Mouse (Mus musculus) midbrain, embryonic 10.5 days (tissue): ENCODE data around the gene Slco4a1. TPM values are rescaled to one million over a fixed set of nuclear protein-coding genes. Genes with fewer than 3 reads are reported as not detected.

ENCODE experiments used
- DNase-seq: peaks from one replicate; pipeline ENCODE4 v3.0.0-alpha.2; 2017; ENCODE audit warnings: low spot score
- H3K27ac ChIP-seq: fragments of 300-500 bp; sonication (generic); replicated peaks from 2 replicates; pipeline ENCODE4 v1.5.1; 2016; ENCODE audit warnings: mild to moderate bottlenecking
- H3K27me3 ChIP-seq: fragments of 300-500 bp; sonication (generic); 2 replicates; pipeline ENCODE4 v1.6.1; 2016; ENCODE audit warnings: low read depth, mild to moderate bottlenecking; ENCODE audit not compliant: poor library complexity, severe bottlenecking
- H3K36me3 ChIP-seq: fragments of 300-500 bp; sonication (generic); 2 replicates; pipeline ENCODE4 v1.6.1; 2016; ENCODE audit warnings: mild to moderate bottlenecking, moderate library complexity
- H3K4me1 ChIP-seq: fragments of 300-500 bp; sonication (generic); 2 replicates; pipeline ENCODE4 v1.6.1; 2016
- H3K4me3 ChIP-seq: fragments of 300-500 bp; sonication (generic); 2 replicates; pipeline ENCODE4 v1.5.1; 2016; ENCODE audit warnings: mild to moderate bottlenecking, moderate library complexity
- H3K9me3 ChIP-seq: fragments of 300-500 bp; sonication (generic); replicated peaks from 2 replicates; pipeline ENCODE4 v1.6.1; 2016; ENCODE audit warnings: mild to moderate bottlenecking
- WGBS: fragments of 180-500 bp; shearing (Covaris S2); methylation state at CpG from one replicate; pipeline ENCODE4 v1.1.7; 2016; 5-methylcytosine and 5-hydroxymethylcytosine counted together
- polyA plus RNA-seq: library from polyadenylated mRNA; unstranded; fragments of >200 nt; fragmentation: Nextera tagmentation; extraction: Ambion mirVana; gene quantifications from 2 replicates; pipeline ENCODE4 v1.2.1, GENCODE M21; 2016

The Slco4a1 gene
- polyA plus RNA-seq, 1 experiment from 2014 or later: 5.3 TPM

- H3K4me3 ChIP-seq: no peak overlapping the region
- DNase-seq: no peak
- H3K27me3 ChIP-seq: peaks cover 66% of the 10 kb centered on the region
- 76% methylated on average over 5 of the region's 5 CpGs for WGBS
- H3K9me3 ChIP-seq: peaks cover 5% of the 10 kb centered on the region; the same call in 1 of the 2 replicates
- no peaks in the 10 kb centered on the region for H3K4me1 ChIP-seq
- H3K36me3 ChIP-seq: no peaks in the 10 kb centered on the region
- no peak overlapping the region for H3K27ac ChIP-seq
Measured at GRCm38 (mm10) chr2:180521437-180522221, 65.6 kb downstream of the Slco4a1 start.

GRCm38 (mm10) chr2:180522825-180523224 lies 66.8 kb downstream of the Slco4a1 start:
- 64% methylated on average over 4 of the region's 4 CpGs for WGBS
- peaks cover 67% of the 10 kb centered on the region for H3K27me3 ChIP-seq
- DNase-seq: no peak

More at GRCm38 (mm10) chr2:180522825-180523224, 66.8 kb downstream of the Slco4a1 start:
- no peaks in the 10 kb centered on the region for H3K36me3 ChIP-seq
- H3K27ac ChIP-seq: no peak overlapping the region
- peaks cover 5% of the 10 kb centered on the region; the same call in 1 of the 2 replicates for H3K9me3 ChIP-seq
- peaks cover 5% of the 10 kb centered on the region for H3K4me1 ChIP-seq
- H3K4me3 ChIP-seq: no peak overlapping the region

Other genes starting within 250 kb of the Slco4a1 start
- 5.3 and 6.4 TPM in 2 replicates for gene Lama5, start 230.4 kb upstream of the Slco4a1 start, polyA plus RNA-seq
- gene Rps21, start 198.9 kb upstream of the Slco4a1 start, polyA plus RNA-seq: 409 and 515 TPM in 2 replicates
- gene Cables2, start 182.7 kb upstream of the Slco4a1 start, polyA plus RNA-seq: 12.1 and 14.0 TPM in 2 replicates
- 0.11 TPM in 1 of 2 replicates, not detected in the other for gene Rbbp8nl, start 166.4 kb upstream of the Slco4a1 start, polyA plus RNA-seq
- 0.04 and 0.10 TPM in 2 replicates for gene Gata5, start 121.5 kb upstream of the Slco4a1 start, polyA plus RNA-seq
- 0.10 and 0.24 TPM in 2 replicates for gene Ntsr1, start 43.7 kb downstream of the Slco4a1 start, polyA plus RNA-seq
- 39.7 and 41.2 TPM in 2 replicates for gene Mrgbp, start 125.1 kb downstream of the Slco4a1 start, polyA plus RNA-seq
- 104 and 107 TPM in 2 replicates for gene Ogfr, start 133.0 kb downstream of the Slco4a1 start, polyA plus RNA-seq
- gene Col9a3, start 141.5 kb downstream of the Slco4a1 start, polyA plus RNA-seq: 2.6 and 3.7 TPM in 2 replicates
- 0.22 and 0.26 TPM in 2 replicates for gene Tcfl5, start 186.5 kb downstream of the Slco4a1 start, polyA plus RNA-seq